Mouse (Mus musculus) olfactory bulb, adult 2 months (tissue): ENCODE data around the gene Hnrnpu.
"Not testable (repeated sequence)": the region's sequence is repeated elsewhere in the genome, so short reads cannot be mapped to it uniquely, and the experiment has no call there.

ENCODE experiments used
- CTCF ChIP-seq: fragments of 200-500 bp; IDR thresholded peaks from 2 replicates; pipeline ENCODE4 v1.5.1; 2012; ENCODE audit warnings: low read depth, mild to moderate bottlenecking, low read length, moderate library complexity; ENCODE audit not compliant: insufficient read depth
- POLR2A ChIP-seq: fragments of 200-500 bp; IDR thresholded peaks from 2 replicates; pipeline ENCODE4 v1.6.1; 2012; ENCODE audit warnings: mild to moderate bottlenecking, low read depth, low read length, moderate library complexity; ENCODE audit not compliant: insufficient read depth

GRCm38 (mm10) chr1:178283314-178283713, 54.3 kb downstream of the Hnrnpu start:
- TF ChIP-seq CTCF, POLR2A: not testable (repeated sequence)
